In genomic region chr11:11102620-11103019, GRCm38 (mm10) we compare ENCODE assay signal across 15 mouse cellular contexts. TPM values are rescaled to one million over a fixed set of nuclear protein-coding genes. Genes with fewer than 3 reads are reported as not detected.
DNase-seq lines count a peak whose midpoint lies in the region; ATAC-seq and TF ChIP-seq lines count a peak whose summit lies in the region.
"Had no signal": no experiment of that assay in that cellular context is flagged by ENCODE, and none has a peak within 500 bp of the region (broad histone marks: within the 10 kb centered on the region; RNA-seq: fewer than 3 reads in every experiment).

No protein-coding gene starts in this region.

- DNase-seq in forebrain, embryonic 10.5 days (ENCODE audit: extremely low spot score, low spot score), result no peak
- peak; percentile 90 for DNase-seq in lung, embryonic 14.5 days
- no peak for DNase-seq in lung, postnatal 4 days
- DNase-seq in adipocyte (ENCODE audit: low spot score), result peak; percentile 3
- peak; percentile 30 for DNase-seq in gonadal fat pad, adult 2 months (ENCODE audit: low read depth)
- no peak for DNase-seq in kidney, adult 2 months
- no peak for DNase-seq in urinary bladder, postnatal 25 days (ENCODE audit: low spot score)
- DNase-seq: cerebellum, adult 11 months; gastrocnemius, adult 2 months; kidney, adult 8-10 months had no signal

- TF ChIP-seq POLR2A in kidney, adult 2 months (IDR thresholded peaks at IDR 0.05; ENCODE audit: low read depth, low read length), result no peak

- no peak overlapping the region for H3K4me3 ChIP-seq in forebrain, embryonic 16.5 days (replicated peaks; ENCODE audit: low read length)
- H3K4me3 ChIP-seq in forebrain, embryonic 10.5 days, result no peak overlapping the region
- no peak overlapping the region for H3K4me3 ChIP-seq in lung, embryonic 14.5 days (ENCODE audit: low read depth, low read length)
- H3K4me3 ChIP-seq in kidney, adult 2 months (ENCODE audit: insufficient read depth, low read depth, low read length), result no peak overlapping the region
- H3K4me3 ChIP-seq: gastrocnemius, adult 2 months; layer of hippocampus, adult 2 months; liver, embryonic 12.5 days; myocyte had no signal

- WGBS in forebrain, embryonic 16.5 days, result 9% methylated on average over 1 of the region's 1 CpGs
- 50% methylated on average over 1 of the region's 1 CpGs for WGBS in forebrain, embryonic 10.5 days
- WGBS in lung, embryonic 14.5 days, result 9% methylated on average over 1 of the region's 1 CpGs
- 46% methylated on average over 1 of the region's 1 CpGs for WGBS in kidney, adult 2 months

- 0 out of 2 replicates have a peak, but pooled peaks have one; percentile 26 for ATAC-seq in forebrain, embryonic 16.5 days
- peak; percentile 82 for ATAC-seq in lung, embryonic 14.5 days (ENCODE audit: insufficient read depth)
- ATAC-seq: liver, embryonic 12.5 days had no signal

- 0 out of 2 replicates have a peak, but pooled peaks cover 3% of the 10 kb centered on the region for H3K27me3 ChIP-seq in forebrain, embryonic 16.5 days (replicated peaks; ENCODE audit: control insufficient read depth, insufficient read depth, low read length)
- H3K27me3 ChIP-seq in forebrain, embryonic 10.5 days (ENCODE audit: poor library complexity, severe bottlenecking), result no peaks in the 10 kb centered on the region
- H3K27me3 ChIP-seq in lung, embryonic 14.5 days (ENCODE audit: insufficient read depth, low read length), result no peaks in the 10 kb centered on the region
- H3K27me3 ChIP-seq in kidney, adult 2 months (replicated peaks; ENCODE audit: control insufficient read depth, insufficient read depth, low read length), result no peaks in the 10 kb centered on the region
- H3K27me3 ChIP-seq: liver, embryonic 12.5 days had no signal

- no peak overlapping the region for H3K27ac ChIP-seq in forebrain, embryonic 16.5 days (ENCODE audit: low read length)
- H3K27ac ChIP-seq in forebrain, embryonic 10.5 days, result no peak overlapping the region
- peak overlapping the region; percentile 61 for H3K27ac ChIP-seq in lung, embryonic 14.5 days (ENCODE audit: low read depth)
- no peak overlapping the region for H3K27ac ChIP-seq in kidney, adult 2 months (ENCODE audit: insufficient read depth, low read depth, low read length)
- H3K27ac ChIP-seq: gastrocnemius, adult 2 months; layer of hippocampus, adult 2 months; liver, embryonic 12.5 days had no signal

- no peaks in the 10 kb centered on the region for H3K36me3 ChIP-seq in forebrain, embryonic 16.5 days (ENCODE audit: control insufficient read depth, insufficient read depth)
- H3K36me3 ChIP-seq in forebrain, embryonic 10.5 days (replicated peaks), result no peaks in the 10 kb centered on the region
- no peaks in the 10 kb centered on the region for H3K36me3 ChIP-seq in lung, embryonic 14.5 days (ENCODE audit: insufficient read depth)
- H3K36me3 ChIP-seq in kidney, adult 2 months (ENCODE audit: control insufficient read depth, insufficient read depth, low read length), result no peaks in the 10 kb centered on the region
- H3K36me3 ChIP-seq: G1E; liver, embryonic 12.5 days had no signal

- TF ChIP-seq CTCF in lung, embryonic 14.5 days (IDR thresholded peaks at IDR 0.05; ENCODE audit: low read depth), result no peak
- TF ChIP-seq CTCF in kidney, adult 2 months (conservative IDR thresholded peaks at IDR 0.05; ENCODE audit: insufficient read depth, insufficient read length, low read depth, low read length), result no peak

- H3K9me3 ChIP-seq in forebrain, embryonic 16.5 days (ENCODE audit: control insufficient read depth, low read length), result no peaks in the 10 kb centered on the region
- no peaks in the 10 kb centered on the region for H3K9me3 ChIP-seq in forebrain, embryonic 10.5 days
- H3K9me3 ChIP-seq in lung, embryonic 14.5 days (ENCODE audit: low read depth, low read length), result no peaks in the 10 kb centered on the region; the same call in 1 of the 2 replicates
- H3K9me3 ChIP-seq: G1E; liver, embryonic 12.5 days had no signal

- H3K4me1 ChIP-seq in forebrain, embryonic 16.5 days (replicated peaks; ENCODE audit: control insufficient read depth, insufficient read depth, low read length), result 0 out of 2 replicates have a peak, but pooled peaks cover 2% of the 10 kb centered on the region
- peaks cover 11% of the 10 kb centered on the region for H3K4me1 ChIP-seq in forebrain, embryonic 10.5 days
- H3K4me1 ChIP-seq in lung, embryonic 14.5 days (ENCODE audit: insufficient read depth), result no peaks in the 10 kb centered on the region
- no peaks in the 10 kb centered on the region for H3K4me1 ChIP-seq in kidney, adult 2 months (ENCODE audit: control insufficient read depth, insufficient read depth, low read length)
- H3K4me1 ChIP-seq: liver, embryonic 12.5 days had no signal

- H3K9ac ChIP-seq in forebrain, embryonic 16.5 days (replicated peaks; ENCODE audit: low read depth, low read length), result no peak overlapping the region
- H3K9ac ChIP-seq in lung, embryonic 14.5 days, result no peak overlapping the region
- H3K9ac ChIP-seq: liver, embryonic 12.5 days had no signal

- H3K4me2 ChIP-seq in forebrain, embryonic 16.5 days (ENCODE audit: low read length), result no peak overlapping the region
- no peak overlapping the region for H3K4me2 ChIP-seq in lung, embryonic 14.5 days
- H3K4me2 ChIP-seq: liver, embryonic 12.5 days had no signal

RNA-seq across cellular contexts. Expression of gene Vwc2, which starts 11.4 kb away (rescaled TPM):
- 3.0 and 4.6 TPM in 2 replicates for polyA plus RNA-seq in forebrain, embryonic 16.5 days (2015; fragmentation: Nextera tagmentation; extraction: Ambion mirVana)
- 2.9 and 3.7 TPM in 2 replicates for polyA plus RNA-seq in forebrain, embryonic 10.5 days (2016; fragmentation: Nextera tagmentation; extraction: Ambion mirVana)
- 2.7 and 3.1 TPM in 2 replicates for polyA plus RNA-seq in lung, embryonic 14.5 days (2014; fragmentation: Nextera tagmentation; extraction: Ambion mirVana)
- polyA plus RNA-seq in gonadal fat pad, adult 2 months (2012; rRNA removed), result 0.09 and 0.30 TPM in 2 replicates
- polyA plus RNA-seq in kidney, adult 2 months (2012; rRNA removed), result 0.13 TPM in 1 of 2 replicates, not detected in the other
- polyA plus RNA-seq: G1E had no signal

Comparison
In these comparisons a context has a peak if more than half of its experiments do, and no peak if none do; other contexts are left out.
1. DNase-seq: peak in lung, embryonic 14.5 days (single experiment), adipocyte (single experiment) and gonadal fat pad, adult 2 months (single experiment); none in forebrain, embryonic 10.5 days (single experiment), lung, postnatal 4 days (0 of 2), kidney, adult 2 months (single experiment) and urinary bladder, postnatal 25 days (single experiment).